In genomic region chr16:94647153-94647552, GRCm38 (mm10) we compare ENCODE assay signal across 15 mouse cellular contexts.
DNase-seq lines count a peak whose midpoint lies in the region; ATAC-seq and TF ChIP-seq lines count a peak whose summit lies in the region.
"Had no signal": no experiment of that assay in that cellular context is flagged by ENCODE, and none has a peak within 500 bp of the region (broad histone marks: within the 10 kb centered on the region; RNA-seq: fewer than 3 reads in every experiment).

No protein-coding gene starts in this region.

- peaks cover 39% of the 10 kb centered on the region for H3K4me1 ChIP-seq in heart, embryonic 11.5 days (ENCODE audit: control insufficient read depth, insufficient read depth, low read length)
- peaks cover 26% of the 10 kb centered on the region for H3K4me1 ChIP-seq in heart, adult 2 months (ENCODE audit: control insufficient read depth, insufficient read depth, low read length)
- peaks cover 40% of the 10 kb centered on the region for H3K4me1 ChIP-seq in neural tube, embryonic 15.5 days
- peaks cover 9% of the 10 kb centered on the region; the same call in 1 of the 2 replicates for H3K4me1 ChIP-seq in kidney, adult 2 months (ENCODE audit: control insufficient read depth, insufficient read depth, low read length)
- H3K4me1 ChIP-seq in forebrain, embryonic 11.5 days (replicated peaks; ENCODE audit: control insufficient read depth, insufficient read depth, low read length) = no peaks in the 10 kb centered on the region

- no peak overlapping the region for H3K9ac ChIP-seq in heart, embryonic 11.5 days (ENCODE audit: low read depth, low read length)
- H3K9ac ChIP-seq in heart, adult 2 months (ENCODE audit: low read depth, low read length) = no peak overlapping the region
- H3K9ac ChIP-seq in neural tube, embryonic 15.5 days (replicated peaks) = no peak overlapping the region
- H3K9ac ChIP-seq in forebrain, embryonic 11.5 days (ENCODE audit: low read length) = no peak overlapping the region
- H3K9ac ChIP-seq: forebrain, embryonic 13.5 days; liver, embryonic 15.5 days had no signal

- intact Hi-C loops in heart, adult 2 months (cut with DNase I) = no loop called here

- no peak for TF ChIP-seq POLR2A in heart, adult 2 months (IDR thresholded peaks at IDR 0.05; ENCODE audit: insufficient read depth, low read depth, low read length)
- no peak for TF ChIP-seq POLR2A in kidney, adult 2 months (IDR thresholded peaks at IDR 0.05; ENCODE audit: low read depth, low read length)

- 0 out of 2 replicates have a peak overlapping the region, but pooled peaks have one; percentile 35 for H3K27ac ChIP-seq in heart, embryonic 11.5 days (ENCODE audit: low read depth, low read length)
- H3K27ac ChIP-seq in heart, adult 2 months = no peak overlapping the region
- H3K27ac ChIP-seq in neural tube, embryonic 15.5 days (replicated peaks) = no peak overlapping the region
- no peak overlapping the region for H3K27ac ChIP-seq in kidney, adult 2 months (ENCODE audit: insufficient read depth, low read depth, low read length)
- H3K27ac ChIP-seq in forebrain, embryonic 11.5 days (ENCODE audit: low read depth, low read length) = no peak overlapping the region
- H3K27ac ChIP-seq: forebrain, embryonic 13.5 days; liver, embryonic 15.5 days had no signal

- no peak overlapping the region for H3K4me2 ChIP-seq in heart, embryonic 11.5 days
- no peak overlapping the region for H3K4me2 ChIP-seq in neural tube, embryonic 15.5 days
- H3K4me2 ChIP-seq in forebrain, embryonic 11.5 days (ENCODE audit: low read depth, low read length, severe bottlenecking) = no peak overlapping the region
- H3K4me2 ChIP-seq: forebrain, embryonic 13.5 days; liver, embryonic 15.5 days had no signal

- peaks cover 12% of the 10 kb centered on the region for H3K79me2 ChIP-seq in heart, adult 2 months (replicated peaks; ENCODE audit: control insufficient read depth, insufficient read depth, low read length)

- TF ChIP-seq CTCF in heart, adult 2 months (IDR thresholded peaks at IDR 0.05) = no peak
- TF ChIP-seq CTCF in kidney, adult 2 months (conservative IDR thresholded peaks at IDR 0.05; ENCODE audit: insufficient read depth, insufficient read length, low read depth, low read length) = no peak

- no peaks in the 10 kb centered on the region for H3K9me3 ChIP-seq in heart, embryonic 11.5 days (replicated peaks; ENCODE audit: control insufficient read depth, low read length)
- no peaks in the 10 kb centered on the region for H3K9me3 ChIP-seq in neural tube, embryonic 15.5 days (replicated peaks)
- no peaks in the 10 kb centered on the region for H3K9me3 ChIP-seq in forebrain, embryonic 11.5 days (ENCODE audit: control insufficient read depth, low read length)
- H3K9me3 ChIP-seq: forebrain, embryonic 13.5 days; G1E; liver, embryonic 15.5 days; megakaryocyte, embryonic 14.5 days had no signal

- no peak overlapping the region for H3K4me3 ChIP-seq in heart, embryonic 11.5 days (ENCODE audit: low read depth, low read length)
- no peak overlapping the region for H3K4me3 ChIP-seq in heart, adult 2 months
- H3K4me3 ChIP-seq in neural tube, embryonic 15.5 days (replicated peaks) = no peak overlapping the region
- no peak overlapping the region for H3K4me3 ChIP-seq in kidney, adult 2 months (ENCODE audit: insufficient read depth, low read depth, low read length)
- no peak overlapping the region for H3K4me3 ChIP-seq in forebrain, embryonic 11.5 days (ENCODE audit: low read depth, low read length)
- H3K4me3 ChIP-seq: forebrain, embryonic 13.5 days; liver, embryonic 15.5 days; megakaryocyte, embryonic 14.5 days had no signal

- no peak for TF ChIP-seq EP300 in heart, adult 2 months (IDR thresholded peaks at IDR 0.05; ENCODE audit: insufficient read depth, low read depth, low read length)

- H3K36me3 ChIP-seq in heart, embryonic 11.5 days (ENCODE audit: control insufficient read depth, insufficient read depth, low read length) = no peaks in the 10 kb centered on the region
- H3K36me3 ChIP-seq in heart, adult 2 months (ENCODE audit: control insufficient read depth, insufficient read depth, low read length) = peaks cover 25% of the 10 kb centered on the region
- no peaks in the 10 kb centered on the region for H3K36me3 ChIP-seq in neural tube, embryonic 15.5 days
- no peaks in the 10 kb centered on the region for H3K36me3 ChIP-seq in kidney, adult 2 months (ENCODE audit: control insufficient read depth, insufficient read depth, low read length)
- H3K36me3 ChIP-seq in forebrain, embryonic 11.5 days (ENCODE audit: control insufficient read depth, insufficient read depth, low read length) = no peaks in the 10 kb centered on the region
- H3K36me3 ChIP-seq: liver, embryonic 15.5 days had no signal

- WGBS in heart, embryonic 11.5 days (ENCODE audit: insufficient replicate concordance) = 61% methylated on average over 5 of the region's 5 CpGs
- WGBS in heart, adult 2 months = 38% methylated on average over 5 of the region's 5 CpGs
- 80% methylated on average over 5 of the region's 5 CpGs for WGBS in neural tube, embryonic 15.5 days
- 59% methylated on average over 5 of the region's 5 CpGs for WGBS in kidney, adult 2 months
- WGBS in forebrain, embryonic 11.5 days = 79% methylated on average over 5 of the region's 5 CpGs

- DNase-seq in heart, adult 2 months = no peak
- peak; percentile 9 for DNase-seq in neural tube, embryonic 10.5 days (ENCODE audit: extremely low spot score, low spot score)
- peak; percentile 44 for DNase-seq in naive thymus-derived CD4-positive, alpha-beta T cell, adult 2 months (ENCODE audit: low read depth)
- DNase-seq in adrenal gland, postnatal 36 days = no peak
- no peak for DNase-seq in kidney, adult 2 months
- DNase-seq in forebrain, embryonic 11.5 days (ENCODE audit: low spot score) = no peak
- DNase-seq: kidney, postnatal 25 days; right cerebral cortex, adult 18-20 months; spleen, adult 18-20 months had no signal

- ATAC-seq in heart, embryonic 11.5 days (replicated peaks; ENCODE audit: insufficient number of reproducible peaks, low FRiP score, low TSS enrichment) = no peak
- no peak for ATAC-seq in neural tube, embryonic 15.5 days (ENCODE audit: low FRiP score)
- no peak for ATAC-seq in forebrain, embryonic 11.5 days (replicated peaks; ENCODE audit: low FRiP score)
- ATAC-seq: forebrain, embryonic 13.5 days had no signal

- no peaks in the 10 kb centered on the region for H3K27me3 ChIP-seq in heart, embryonic 11.5 days (ENCODE audit: control insufficient read depth, insufficient read depth, low read length)
- H3K27me3 ChIP-seq in heart, adult 2 months (ENCODE audit: control insufficient read depth, insufficient read depth, low read length) = no peaks in the 10 kb centered on the region
- H3K27me3 ChIP-seq in neural tube, embryonic 15.5 days (replicated peaks) = no peaks in the 10 kb centered on the region
- no peaks in the 10 kb centered on the region for H3K27me3 ChIP-seq in kidney, adult 2 months (replicated peaks; ENCODE audit: control insufficient read depth, insufficient read depth, low read length)
- no peaks in the 10 kb centered on the region for H3K27me3 ChIP-seq in forebrain, embryonic 11.5 days (ENCODE audit: control insufficient read depth, insufficient read depth, low read length)
- H3K27me3 ChIP-seq: forebrain, embryonic 13.5 days; liver, embryonic 15.5 days; megakaryocyte, embryonic 14.5 days had no signal

Comparison
In these comparisons a context has a peak if more than half of its experiments do, and no peak if none do; other contexts are left out.
1. DNase-seq: peak in neural tube, embryonic 10.5 days (single experiment) and naive thymus-derived CD4-positive, alpha-beta T cell, adult 2 months (single experiment); none in heart, adult 2 months (0 of 2), adrenal gland, postnatal 36 days (0 of 2), kidney, adult 2 months (single experiment) and forebrain, embryonic 11.5 days (single experiment).